In genomic region chr8:33115271-33116236, GRCm38 (mm10) we compare ENCODE assay signal across 13 mouse cellular contexts.
DNase-seq lines count a peak whose midpoint lies in the region; ATAC-seq lines count a peak whose summit lies in the region.
"Had no signal": no experiment of that assay in that cellular context is flagged by ENCODE, and none has a peak within 500 bp of the region (broad histone marks: within the 10 kb centered on the region; RNA-seq: fewer than 3 reads in every experiment).

No protein-coding gene starts in this region.

- no peak overlapping the region for H3K9ac ChIP-seq in forebrain, embryonic 12.5 days
- no peak overlapping the region for H3K9ac ChIP-seq in forebrain, embryonic 11.5 days (ENCODE audit: low read length)
- H3K9ac ChIP-seq in embryonic facial prominence, embryonic 14.5 days (ENCODE audit: low read depth, low read length): no peak overlapping the region
- no peak overlapping the region for H3K9ac ChIP-seq in hindbrain, embryonic 16.5 days (ENCODE audit: low read depth, low read length)
- H3K9ac ChIP-seq: lung, embryonic 15.5 days had no signal

- H3K27me3 ChIP-seq in forebrain, embryonic 12.5 days: no peaks in the 10 kb centered on the region
- no peaks in the 10 kb centered on the region for H3K27me3 ChIP-seq in forebrain, embryonic 11.5 days (ENCODE audit: control insufficient read depth, insufficient read depth, low read length)
- H3K27me3 ChIP-seq in embryonic facial prominence, embryonic 14.5 days (replicated peaks; ENCODE audit: control insufficient read depth, insufficient read depth, low read length): no peaks in the 10 kb centered on the region
- no peaks in the 10 kb centered on the region for H3K27me3 ChIP-seq in hindbrain, embryonic 16.5 days (replicated peaks; ENCODE audit: control insufficient read depth, insufficient read depth, low read length)
- H3K27me3 ChIP-seq: lung, embryonic 15.5 days had no signal

- WGBS in forebrain, embryonic 12.5 days: 81% methylated on average over 17 of the region's 17 CpGs
- WGBS in forebrain, embryonic 11.5 days: 77% methylated on average over 17 of the region's 17 CpGs
- 42% methylated on average over 17 of the region's 17 CpGs for WGBS in embryonic facial prominence, embryonic 14.5 days
- 50% methylated on average over 17 of the region's 17 CpGs for whole genome bisulfite sequencing in hindbrain, embryonic 16.5 days

- no peak overlapping the region for H3K4me2 ChIP-seq in forebrain, embryonic 12.5 days
- H3K4me2 ChIP-seq in forebrain, embryonic 11.5 days (ENCODE audit: low read depth, low read length, severe bottlenecking): no peak overlapping the region
- H3K4me2 ChIP-seq in embryonic facial prominence, embryonic 14.5 days (ENCODE audit: low read depth, low read length): no peak overlapping the region
- H3K4me2 ChIP-seq in hindbrain, embryonic 16.5 days (ENCODE audit: low read length): no peak overlapping the region
- H3K4me2 ChIP-seq: lung, embryonic 15.5 days had no signal

- H3K4me3 ChIP-seq in forebrain, embryonic 12.5 days (replicated peaks): no peak overlapping the region
- H3K4me3 ChIP-seq in forebrain, embryonic 11.5 days (ENCODE audit: low read depth, low read length): no peak overlapping the region
- no peak overlapping the region for H3K4me3 ChIP-seq in embryonic facial prominence, embryonic 14.5 days (ENCODE audit: low read depth, low read length)
- no peak overlapping the region for H3K4me3 ChIP-seq in hindbrain, embryonic 16.5 days (ENCODE audit: low read length)
- H3K4me3 ChIP-seq: lung, embryonic 15.5 days had no signal

- 0 out of 2 replicates have a peak, but pooled peaks have one; percentile 44 for ATAC-seq in forebrain, embryonic 12.5 days (ENCODE audit: low FRiP score)
- ATAC-seq in forebrain, embryonic 11.5 days (replicated peaks; ENCODE audit: low FRiP score): no peak
- ATAC-seq in embryonic facial prominence, embryonic 14.5 days (ENCODE audit: low read depth): no peak
- peak; percentile 86 for ATAC-seq in hindbrain, embryonic 16.5 days
- ATAC-seq: activated CD4-positive, CD25-positive, alpha-beta regulatory T cell, adult 4 months; intestine, postnatal 0 days had no signal

- H3K9me3 ChIP-seq in forebrain, embryonic 12.5 days: no peaks in the 10 kb centered on the region
- no peaks in the 10 kb centered on the region for H3K9me3 ChIP-seq in forebrain, embryonic 11.5 days (ENCODE audit: control insufficient read depth, low read length)
- no peaks in the 10 kb centered on the region for H3K9me3 ChIP-seq in embryonic facial prominence, embryonic 14.5 days (ENCODE audit: control insufficient read depth, low read length)
- no peaks in the 10 kb centered on the region for H3K9me3 ChIP-seq in hindbrain, embryonic 16.5 days (ENCODE audit: control insufficient read depth, low read length)
- H3K9me3 ChIP-seq: lung, embryonic 15.5 days had no signal

- H3K36me3 ChIP-seq in forebrain, embryonic 12.5 days (replicated peaks): no peaks in the 10 kb centered on the region
- no peaks in the 10 kb centered on the region for H3K36me3 ChIP-seq in forebrain, embryonic 11.5 days (ENCODE audit: control insufficient read depth, insufficient read depth, low read length)
- no peaks in the 10 kb centered on the region for H3K36me3 ChIP-seq in embryonic facial prominence, embryonic 14.5 days (ENCODE audit: control insufficient read depth, insufficient read depth, low read length)
- no peaks in the 10 kb centered on the region for H3K36me3 ChIP-seq in hindbrain, embryonic 16.5 days (ENCODE audit: control insufficient read depth, insufficient read depth, low read length)
- H3K36me3 ChIP-seq: lung, embryonic 15.5 days had no signal

- no peaks in the 10 kb centered on the region for H3K4me1 ChIP-seq in forebrain, embryonic 12.5 days
- no peaks in the 10 kb centered on the region for H3K4me1 ChIP-seq in forebrain, embryonic 11.5 days (replicated peaks; ENCODE audit: control insufficient read depth, insufficient read depth, low read length)
- H3K4me1 ChIP-seq in embryonic facial prominence, embryonic 14.5 days (ENCODE audit: control insufficient read depth, insufficient read depth, low read length): peaks cover 3% of the 10 kb centered on the region; the same call in 1 of the 2 replicates
- H3K4me1 ChIP-seq in hindbrain, embryonic 16.5 days (ENCODE audit: control insufficient read depth, insufficient read depth, low read depth, low read length): no peaks in the 10 kb centered on the region; the same call in 1 of the 2 replicates
- H3K4me1 ChIP-seq: lung, embryonic 15.5 days had no signal

- no peak for DNase-seq in forebrain, embryonic 11.5 days (ENCODE audit: low spot score)
- peak; percentile 2 for DNase-seq in 3134 (ENCODE audit: extremely low read depth, insufficient read length, low spot score)
- peak; percentile 14 for DNase-seq in embryonic facial prominence, embryonic 14.5 days (ENCODE audit: low spot score)
- DNase-seq in frontal cortex, postnatal 14 days (ENCODE audit: low spot score in 2 of 2): no peak
- no peak for DNase-seq in right cerebral cortex, postnatal 14 days
- no peak for DNase-seq in layer of hippocampus, adult 11-12 months (ENCODE audit: low spot score)
- DNase-seq: cerebellum, adult 8-10 months; liver had no signal

- H3K27ac ChIP-seq in forebrain, embryonic 12.5 days: no peak overlapping the region
- no peak overlapping the region for H3K27ac ChIP-seq in forebrain, embryonic 11.5 days (ENCODE audit: low read depth, low read length)
- no peak overlapping the region for H3K27ac ChIP-seq in embryonic facial prominence, embryonic 14.5 days (replicated peaks; ENCODE audit: low read depth, low read length)
- H3K27ac ChIP-seq in hindbrain, embryonic 16.5 days (ENCODE audit: low read depth, low read length): no peak overlapping the region
- H3K27ac ChIP-seq: lung, embryonic 15.5 days had no signal

Comparison
In these comparisons a context has a peak if more than half of its experiments do, and no peak if none do; other contexts are left out.
1. ATAC-seq: peak in forebrain, embryonic 12.5 days (single experiment) and hindbrain, embryonic 16.5 days (single experiment); none in forebrain, embryonic 11.5 days (single experiment) and embryonic facial prominence, embryonic 14.5 days (single experiment).
2. DNase-seq: peak in 3134 (single experiment) and embryonic facial prominence, embryonic 14.5 days (single experiment); none in forebrain, embryonic 11.5 days (single experiment), frontal cortex, postnatal 14 days (0 of 2), right cerebral cortex, postnatal 14 days (single experiment) and layer of hippocampus, adult 11-12 months (single experiment).